Mouse (Mus musculus) forebrain, embryonic 14.5 days (tissue): ENCODE data around the gene Disp3. TPM values are rescaled to one million over a fixed set of nuclear protein-coding genes. Genes with fewer than 3 reads are reported as not detected.

Experiments
- ATAC-seq: fragments of 200-750 bp; cut with Nextera tagmentation; 2 replicates; pipeline ENCODE4 v1.8.0; 2017; ENCODE audit warnings: mild to moderate bottlenecking, moderate library complexity
- DNase-seq: peaks from one replicate; pipeline ENCODE4 v3.0.0-alpha.2; 2015; ENCODE audit warnings: low spot score
- H3K27ac ChIP-seq: fragments of 300-500 bp; sonication (generic); 2 replicates; pipeline ENCODE4 v1.5.1; 2014; ENCODE audit warnings: low read depth, mild to moderate bottlenecking, control low read depth, low read length, moderate library complexity
- H3K27me3 ChIP-seq: fragments of 300-500 bp; sonication (generic); replicated peaks from 2 replicates; pipeline ENCODE4 v1.6.1; 2014; ENCODE audit warnings: low read length, control low read depth, mixed read lengths; ENCODE audit not compliant: control insufficient read depth, insufficient read depth
- H3K36me3 ChIP-seq: fragments of 300-500 bp; sonication (generic); 2 replicates; pipeline ENCODE4 v1.6.1; 2014; ENCODE audit warnings: low read length, control low read depth; ENCODE audit not compliant: control insufficient read depth, insufficient read depth
- H3K4me1 ChIP-seq: fragments of 300-500 bp; sonication (generic); 2 replicates; pipeline ENCODE4 v1.6.1; 2014; ENCODE audit warnings: antibody characterized with exemption, low read length, control low read depth; ENCODE audit not compliant: control insufficient read depth, insufficient read depth
- H3K4me2 ChIP-seq: fragments of 300-500 bp; sonication (generic); 2 replicates; pipeline ENCODE4 v1.6.1; 2014; ENCODE audit warnings: mild to moderate bottlenecking, control low read depth, low read length
- H3K4me3 ChIP-seq: fragments of 300-500 bp; sonication (generic); 2 replicates; pipeline ENCODE4 v1.5.1; 2014; ENCODE audit warnings: low read depth, low read length, control low read depth
- H3K9ac ChIP-seq: fragments of 300-500 bp; sonication (generic); 2 replicates; pipeline ENCODE4 v1.6.1; 2014; ENCODE audit warnings: mild to moderate bottlenecking, low read length, control low read depth, moderate library complexity
- H3K9me3 ChIP-seq: fragments of 300-500 bp; sonication (generic); replicated peaks from 2 replicates; pipeline ENCODE4 v1.6.1; 2016; ENCODE audit warnings: low read length, control low read depth, mixed read lengths; ENCODE audit not compliant: control insufficient read depth
- WGBS: fragments of 180-500 bp; shearing (Covaris S2); extraction: QIAGEN DNeasy Blood & Tissue Kit; methylation state at CpG from one replicate; pipeline ENCODE4 v1.1.7; 2014; 5-methylcytosine and 5-hydroxymethylcytosine counted together
- polyA plus RNA-seq: library from polyadenylated mRNA; unstranded; fragments of >200 nt; fragmentation: Nextera tagmentation; extraction: Ambion mirVana; gene quantifications from 2 replicates; pipeline ENCODE4 v1.2.1, GENCODE M21; 2014

Gene Disp3
- polyA plus RNA-seq, 1 experiment from 2014 or later, result 7.2 TPM

- Histone ChIP-seq H3K4me2 (no peak overlapping the region), H3K27ac (no peak overlapping the region), H3K9ac (no peak overlapping the region), H3K4me3 (no peak overlapping the region), H3K4me1 (no peaks in the 10 kb centered on the region), H3K27me3 (no peaks in the 10 kb centered on the region), H3K9me3 (no peaks in the 10 kb centered on the region), H3K36me3 (no peaks in the 10 kb centered on the region)
- WGBS, result 10% methylated on average over 10 of the region's 10 CpGs
- no peak for ATAC-seq
- no peak for DNase-seq
These were observed 67.1 kb downstream of the Disp3 start for GRCm38 (mm10) chr4:148220656-148221055.

GRCm38 (mm10) chr4:148218238-148218637 lies 69.5 kb downstream of the Disp3 start:
- no peak overlapping the region for H3K4me2 ChIP-seq
- ATAC-seq, result no peak
- no peaks in the 10 kb centered on the region for H3K9me3 ChIP-seq
- peaks cover 5% of the 10 kb centered on the region; the same call in 1 of the 2 replicates for H3K4me1 ChIP-seq
- DNase-seq, result no peak
- no peak overlapping the region for H3K4me3 ChIP-seq
- no peaks in the 10 kb centered on the region for H3K27me3 ChIP-seq
- no peak overlapping the region for H3K9ac ChIP-seq
- WGBS, result 31% methylated on average over 10 of the region's 10 CpGs
- no peak overlapping the region for H3K27ac ChIP-seq
- H3K36me3 ChIP-seq, result no peaks in the 10 kb centered on the region

- DNase-seq (no peak), ATAC-seq (0 out of 2 replicates have a peak, but pooled peaks have one; percentile 30)
- H3K27ac ChIP-seq, result no peak overlapping the region
- no peak overlapping the region for H3K4me3 ChIP-seq
- peaks cover 5% of the 10 kb centered on the region; the same call in 1 of the 2 replicates for H3K4me1 ChIP-seq
- WGBS, result 45% methylated on average over 11 of the region's 11 CpGs
- H3K9ac ChIP-seq, result no peak overlapping the region
- no peak overlapping the region for H3K4me2 ChIP-seq
- no peaks in the 10 kb centered on the region for H3K36me3 ChIP-seq
- no peaks in the 10 kb centered on the region for H3K27me3 ChIP-seq
- no peaks in the 10 kb centered on the region for H3K9me3 ChIP-seq
These were observed 72.4 kb downstream of the Disp3 start for GRCm38 (mm10) chr4:148215264-148215900.

- Histone ChIP-seq H3K4me1 (peaks cover 5% of the 10 kb centered on the region; the same call in 1 of the 2 replicates), H3K4me2 (no peak overlapping the region), H3K27me3 (no peaks in the 10 kb centered on the region), H3K4me3 (no peak overlapping the region), H3K9me3 (no peaks in the 10 kb centered on the region), H3K36me3 (no peaks in the 10 kb centered on the region), H3K27ac (no peak overlapping the region), H3K9ac (no peak overlapping the region)
- ATAC-seq, result no peak
- DNase-seq, result no peak
- WGBS, result 45% methylated on average over 5 of the region's 5 CpGs
These were observed 73.2 kb downstream of the Disp3 start for GRCm38 (mm10) chr4:148214460-148215136.

GRCm38 (mm10) chr4:148204873-148205232 lies 82.9 kb downstream of the Disp3 start:
- Histone ChIP-seq H3K9me3 (no peaks in the 10 kb centered on the region), H3K4me2 (no peak overlapping the region), H3K4me3 (no peak overlapping the region), H3K9ac (no peak overlapping the region), H3K4me1 (no peaks in the 10 kb centered on the region), H3K27me3 (no peaks in the 10 kb centered on the region), H3K36me3 (no peaks in the 10 kb centered on the region), H3K27ac (no peak overlapping the region)
- WGBS, result 65% methylated on average over 6 of the region's 6 CpGs
- no peak for DNase-seq
- no peak for ATAC-seq

- DNase-seq (no peak), ATAC-seq (no peak)
- Histone ChIP-seq H3K36me3 (no peaks in the 10 kb centered on the region), H3K27ac (no peak overlapping the region), H3K4me2 (no peak overlapping the region), H3K27me3 (no peaks in the 10 kb centered on the region), H3K4me3 (no peak overlapping the region), H3K9me3 (no peaks in the 10 kb centered on the region), H3K9ac (no peak overlapping the region), H3K4me1 (no peaks in the 10 kb centered on the region)
- 51% methylated on average over 15 of the region's 15 CpGs for WGBS
These were observed 83.5 kb downstream of the Disp3 start for GRCm38 (mm10) chr4:148204061-148204872.

GRCm38 (mm10) chr4:148203557-148203956 lies 84.2 kb downstream of the Disp3 start:
- H3K4me3 ChIP-seq, result no peak overlapping the region
- WGBS, result 92% methylated on average over 2 of the region's 2 CpGs
- H3K36me3 ChIP-seq, result no peaks in the 10 kb centered on the region
- no peak for DNase-seq
- no peaks in the 10 kb centered on the region for H3K9me3 ChIP-seq
- H3K27me3 ChIP-seq, result no peaks in the 10 kb centered on the region
- no peak overlapping the region for H3K9ac ChIP-seq
- H3K4me2 ChIP-seq, result no peak overlapping the region
- H3K27ac ChIP-seq, result no peak overlapping the region
- no peak for ATAC-seq
- H3K4me1 ChIP-seq, result no peaks in the 10 kb centered on the region

- no peak overlapping the region for H3K4me3 ChIP-seq
- H3K4me2 ChIP-seq, result no peak overlapping the region
- H3K36me3 ChIP-seq, result no peaks in the 10 kb centered on the region
- DNase-seq (no peak), ATAC-seq (no peak)
- no peaks in the 10 kb centered on the region for H3K9me3 ChIP-seq
- 0 out of 2 replicates have a peak overlapping the region, but pooled peaks have one; percentile 8 for H3K9ac ChIP-seq
- H3K27me3 ChIP-seq, result no peaks in the 10 kb centered on the region
- WGBS, result 35% methylated on average over 10 of the region's 10 CpGs
- no peaks in the 10 kb centered on the region for H3K4me1 ChIP-seq
- no peak overlapping the region for H3K27ac ChIP-seq
These were observed 89.0 kb downstream of the Disp3 start for GRCm38 (mm10) chr4:148198721-148199120.

GRCm38 (mm10) chr4:148194400-148194799 lies 93.4 kb downstream of the Disp3 start:
- no peak overlapping the region for H3K4me2 ChIP-seq
- no peaks in the 10 kb centered on the region for H3K27me3 ChIP-seq
- H3K4me3 ChIP-seq, result no peak overlapping the region
- no peak overlapping the region for H3K27ac ChIP-seq
- H3K36me3 ChIP-seq, result no peaks in the 10 kb centered on the region
- no peak overlapping the region for H3K9ac ChIP-seq
- no peaks in the 10 kb centered on the region for H3K4me1 ChIP-seq
- DNase-seq (no peak), ATAC-seq (no peak)
- H3K9me3 ChIP-seq, result no peaks in the 10 kb centered on the region
